Mouse (Mus musculus) forebrain, embryonic 14.5 days (tissue): ENCODE results near the gene Ppp1r26. TPM values are rescaled to one million over a fixed set of nuclear protein-coding genes. Genes with fewer than 3 reads are reported as not detected.

Experiments used
- ATAC-seq: fragments of 200-750 bp; cut with Nextera tagmentation; 2 replicates; pipeline ENCODE4 v1.8.0; 2017; ENCODE audit warnings: mild to moderate bottlenecking, moderate library complexity
- DNase-seq: peaks from one replicate; pipeline ENCODE4 v3.0.0-alpha.2; 2015; ENCODE audit warnings: low spot score
- H3K27ac ChIP-seq: fragments of 300-500 bp; sonication (generic); 2 replicates; pipeline ENCODE4 v1.5.1; 2014; ENCODE audit warnings: low read depth, mild to moderate bottlenecking, control low read depth, low read length, moderate library complexity
- H3K27me3 ChIP-seq: fragments of 300-500 bp; sonication (generic); replicated peaks from 2 replicates; pipeline ENCODE4 v1.6.1; 2014; ENCODE audit warnings: low read length, control low read depth, mixed read lengths; ENCODE audit not compliant: control insufficient read depth, insufficient read depth
- H3K36me3 ChIP-seq: fragments of 300-500 bp; sonication (generic); 2 replicates; pipeline ENCODE4 v1.6.1; 2014; ENCODE audit warnings: low read length, control low read depth; ENCODE audit not compliant: control insufficient read depth, insufficient read depth
- H3K4me1 ChIP-seq: fragments of 300-500 bp; sonication (generic); 2 replicates; pipeline ENCODE4 v1.6.1; 2014; ENCODE audit warnings: antibody characterized with exemption, low read length, control low read depth; ENCODE audit not compliant: control insufficient read depth, insufficient read depth
- H3K4me2 ChIP-seq: fragments of 300-500 bp; sonication (generic); 2 replicates; pipeline ENCODE4 v1.6.1; 2014; ENCODE audit warnings: mild to moderate bottlenecking, control low read depth, low read length
- H3K4me3 ChIP-seq: fragments of 300-500 bp; sonication (generic); 2 replicates; pipeline ENCODE4 v1.5.1; 2014; ENCODE audit warnings: low read depth, low read length, control low read depth
- H3K9ac ChIP-seq: fragments of 300-500 bp; sonication (generic); 2 replicates; pipeline ENCODE4 v1.6.1; 2014; ENCODE audit warnings: mild to moderate bottlenecking, low read length, control low read depth, moderate library complexity
- H3K9me3 ChIP-seq: fragments of 300-500 bp; sonication (generic); replicated peaks from 2 replicates; pipeline ENCODE4 v1.6.1; 2016; ENCODE audit warnings: low read length, control low read depth, mixed read lengths; ENCODE audit not compliant: control insufficient read depth
- WGBS: fragments of 180-500 bp; shearing (Covaris S2); extraction: QIAGEN DNeasy Blood & Tissue Kit; methylation state at CpG from one replicate; pipeline ENCODE4 v1.1.7; 2014; 5-methylcytosine and 5-hydroxymethylcytosine counted together
- polyA plus RNA-seq: library from polyadenylated mRNA; unstranded; fragments of >200 nt; fragmentation: Nextera tagmentation; extraction: Ambion mirVana; gene quantifications from 2 replicates; pipeline ENCODE4 v1.2.1, GENCODE M21; 2014

Gene Ppp1r26
- polyA plus RNA-seq = 4.6 and 5.6 TPM in 2 replicates

DNA sequence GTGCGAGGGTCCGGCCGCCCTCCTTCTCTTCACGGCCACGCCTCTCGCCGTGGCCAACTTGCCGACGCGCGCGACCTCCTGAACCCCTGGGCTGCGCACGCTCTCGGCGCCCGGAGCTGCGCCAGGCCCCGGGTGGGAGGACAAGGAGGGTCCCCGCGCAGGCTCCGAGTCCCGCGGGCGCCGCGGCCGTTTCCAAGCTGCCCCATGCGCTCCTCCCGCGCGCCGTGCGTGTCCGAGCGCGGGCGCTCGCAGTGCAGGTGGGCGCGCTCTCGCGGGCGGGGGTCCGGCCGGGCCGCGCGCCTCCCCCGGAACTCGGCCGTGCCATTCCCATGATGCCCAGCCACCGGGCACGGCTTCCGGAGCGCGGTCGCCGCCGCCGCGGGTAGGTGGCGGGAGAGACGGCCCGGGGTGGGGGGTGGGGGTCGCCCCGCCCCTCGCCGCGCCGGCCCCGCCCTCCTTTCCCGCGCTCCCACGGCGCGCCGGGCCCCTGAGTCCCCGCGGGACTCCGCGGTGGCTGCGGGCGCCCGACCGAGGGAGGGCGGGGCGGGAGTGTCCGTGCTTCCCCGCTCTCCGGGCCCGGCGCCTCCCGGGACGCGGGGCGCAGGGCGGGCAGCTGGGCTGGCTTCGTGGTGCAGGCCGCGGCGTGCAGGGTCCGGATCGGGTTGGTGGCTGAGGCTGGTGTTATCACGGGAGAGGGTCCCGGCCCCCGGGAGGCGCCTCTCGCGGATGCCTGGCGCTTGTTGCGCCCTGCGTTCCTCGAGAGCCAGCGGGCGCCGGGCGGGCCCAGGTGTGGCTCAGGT is at the start of gene Ppp1r26:
Gene Ppp1r26, plus strand, starts transcription at position 286 of the 800 bp plus-strand sequence.
- DNase-seq = peak; percentile 59
- peak; percentile 81 for ATAC-seq
- Histone ChIP-seq H3K27me3 (no peaks in the 10 kb centered on the region), H3K36me3 (peaks cover 19% of the 10 kb centered on the region), H3K4me3 (peak within 1 kb of the TSS; percentile 72), H3K9me3 (no peaks in the 10 kb centered on the region), H3K9ac (peak within 1 kb of the TSS; percentile 87), H3K27ac (peak within 1 kb of the TSS; percentile 65; the same call in 1 of the 2 replicates), H3K4me1 (peaks cover 9% of the 10 kb centered on the region), H3K4me2 (peak within 1 kb of the TSS; percentile 95)
- under 1% methylated on average over 85 of the region's 118 CpGs for WGBS

DNA sequence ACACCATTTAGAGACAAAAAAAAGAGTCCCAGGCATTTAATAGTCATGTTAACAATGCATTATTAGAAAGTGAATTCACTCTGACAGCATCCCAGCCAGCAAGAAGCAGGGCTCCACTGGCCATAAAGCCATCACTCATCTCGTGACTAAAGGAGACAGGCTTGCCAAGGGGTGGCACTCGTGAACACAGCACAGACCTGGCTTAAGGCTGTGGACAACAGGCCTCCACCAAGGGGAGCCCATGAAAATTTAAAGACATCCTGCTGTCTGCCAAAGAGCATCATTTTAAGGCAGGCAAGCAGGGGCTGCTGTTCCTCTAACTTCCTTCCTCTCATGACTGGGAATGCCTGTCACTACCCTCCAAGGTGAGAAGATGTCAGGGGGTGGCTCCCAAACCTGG is 49.7 kb upstream of the Ppp1r26 start:
- DNase-seq = no peak
- no peak overlapping the region for H3K9ac ChIP-seq
- WGBS = 37% methylated on average over 2 of the region's 2 CpGs
- H3K4me3 ChIP-seq = no peak overlapping the region
- no peaks in the 10 kb centered on the region for H3K36me3 ChIP-seq
- H3K9me3 ChIP-seq = no peaks in the 10 kb centered on the region
- H3K4me1 ChIP-seq = 0 out of 2 replicates have a peak, but pooled peaks cover 2% of the 10 kb centered on the region
- no peak for ATAC-seq
- no peaks in the 10 kb centered on the region for H3K27me3 ChIP-seq
- no peak overlapping the region for H3K27ac ChIP-seq
- H3K4me2 ChIP-seq = no peak overlapping the region

DNA sequence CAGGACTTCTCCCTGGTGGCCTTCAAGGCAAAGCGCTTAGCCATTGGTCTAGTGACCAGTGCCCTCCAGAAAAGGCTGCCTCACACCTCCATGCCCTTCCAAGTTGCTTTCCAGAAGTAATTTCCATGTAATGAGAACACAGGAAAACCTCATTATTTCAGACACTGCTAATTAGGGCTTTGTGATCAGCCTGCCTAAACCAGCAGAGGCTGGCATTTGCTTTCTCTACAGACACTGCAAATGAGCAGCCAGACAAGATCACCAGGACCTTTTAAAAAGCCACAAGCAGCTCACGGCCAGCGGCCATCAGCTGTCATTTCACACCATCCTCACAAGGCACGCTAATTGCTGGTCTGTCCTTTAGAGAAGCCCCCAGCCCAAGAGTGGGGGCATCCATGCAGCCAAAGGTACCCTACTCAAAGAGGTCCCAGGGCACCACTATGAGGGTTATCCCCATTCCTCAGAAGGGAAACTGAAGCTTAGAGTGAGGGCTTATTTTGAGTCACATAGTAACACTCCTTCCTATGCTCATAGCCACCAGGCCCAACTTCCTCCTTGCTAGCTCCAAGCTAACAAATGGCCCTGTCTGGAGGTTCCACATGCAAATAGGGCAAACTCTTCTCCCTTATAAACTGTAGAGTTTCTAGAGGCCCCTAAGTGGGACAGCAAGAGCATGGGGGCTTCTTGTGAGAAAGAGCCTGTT is 49.0 kb upstream of the Ppp1r26 start:
- WGBS = 37% methylated on average over 4 of the region's 4 CpGs
- H3K27ac ChIP-seq = no peak overlapping the region
- no peak for ATAC-seq

GRCm38 (mm10) chr2:28401647-28402046 is 45.0 kb upstream of the Ppp1r26 start:
- ATAC-seq (no peak), DNase-seq (no peak)
- Histone ChIP-seq H3K36me3 (no peaks in the 10 kb centered on the region), H3K27me3 (no peaks in the 10 kb centered on the region), H3K9me3 (no peaks in the 10 kb centered on the region), H3K27ac (no peak overlapping the region), H3K4me3 (no peak overlapping the region), H3K9ac (no peak overlapping the region), H3K4me2 (no peak overlapping the region), H3K4me1 (0 out of 2 replicates have a peak, but pooled peaks cover 2% of the 10 kb centered on the region)
- WGBS = 45% methylated on average over 11 of the region's 11 CpGs

More for the DNA sequence above, 49.0 kb upstream of the Ppp1r26 start:
- H3K9ac ChIP-seq = no peak overlapping the region
- H3K4me1 ChIP-seq = 0 out of 2 replicates have a peak, but pooled peaks cover 2% of the 10 kb centered on the region
- H3K36me3 ChIP-seq = no peaks in the 10 kb centered on the region
- no peaks in the 10 kb centered on the region for H3K27me3 ChIP-seq
- DNase-seq = peak; percentile 55
- H3K9me3 ChIP-seq = no peaks in the 10 kb centered on the region
- H3K4me2 ChIP-seq = no peak overlapping the region
- H3K4me3 ChIP-seq = no peak overlapping the region

- Histone ChIP-seq H3K9ac (no peak overlapping the region), H3K4me2 (no peak overlapping the region), H3K4me3 (no peak overlapping the region), H3K4me1 (no peaks in the 10 kb centered on the region), H3K27ac (no peak overlapping the region), H3K36me3 (no peaks in the 10 kb centered on the region), H3K27me3 (no peaks in the 10 kb centered on the region), H3K9me3 (no peaks in the 10 kb centered on the region)
- DNase-seq (no peak), ATAC-seq (no peak)
Measured at GRCm38 (mm10) chr2:28402128-28402527, 44.5 kb upstream of the Ppp1r26 start.

- no peaks in the 10 kb centered on the region for H3K27me3 ChIP-seq
- H3K9ac ChIP-seq = no peak overlapping the region
- H3K4me3 ChIP-seq = no peak overlapping the region
- WGBS = 72% methylated on average over 7 of the region's 7 CpGs
- H3K27ac ChIP-seq = no peak overlapping the region
- no peaks in the 10 kb centered on the region for H3K9me3 ChIP-seq
- ATAC-seq = no peak
- no peak for DNase-seq
- no peak overlapping the region for H3K4me2 ChIP-seq
- H3K36me3 ChIP-seq = no peaks in the 10 kb centered on the region
- H3K4me1 ChIP-seq = no peaks in the 10 kb centered on the region
Measured at GRCm38 (mm10) chr2:28407796-28408195, 38.8 kb upstream of the Ppp1r26 start.

- ATAC-seq = no peak
- DNase-seq = no peak
- Histone ChIP-seq H3K4me2 (no peak overlapping the region), H3K9ac (no peak overlapping the region), H3K9me3 (no peaks in the 10 kb centered on the region), H3K27ac (no peak overlapping the region), H3K4me1 (no peaks in the 10 kb centered on the region), H3K4me3 (no peak overlapping the region), H3K27me3 (no peaks in the 10 kb centered on the region), H3K36me3 (no peaks in the 10 kb centered on the region)
- WGBS = 88% methylated on average over 4 of the region's 4 CpGs
Measured at GRCm38 (mm10) chr2:28409144-28409543, 37.5 kb upstream of the Ppp1r26 start.

DNA sequence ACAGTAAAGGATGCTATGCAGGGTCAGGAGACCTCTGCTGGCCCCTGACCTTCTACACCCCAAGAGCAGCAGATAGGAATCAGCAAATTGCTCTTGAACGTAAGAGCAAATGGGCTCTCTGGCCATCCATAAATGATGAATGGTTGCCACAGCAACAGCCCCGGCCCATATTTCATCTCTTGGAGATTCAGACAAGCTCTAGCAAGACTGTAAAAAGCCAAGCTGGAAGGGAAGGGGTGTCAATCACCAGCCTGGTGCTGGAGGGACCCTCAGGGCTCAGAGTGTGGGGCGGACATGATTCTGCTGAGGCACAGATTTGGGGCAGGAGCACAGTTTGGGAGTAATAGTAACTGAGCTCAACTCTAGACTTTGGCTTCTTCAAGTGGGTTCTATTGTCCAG is 37.0 kb upstream of the Ppp1r26 start:
- Histone ChIP-seq H3K36me3 (no peaks in the 10 kb centered on the region), H3K4me3 (no peak overlapping the region), H3K9me3 (no peaks in the 10 kb centered on the region), H3K27me3 (no peaks in the 10 kb centered on the region), H3K27ac (no peak overlapping the region), H3K4me1 (no peaks in the 10 kb centered on the region), H3K9ac (no peak overlapping the region), H3K4me2 (no peak overlapping the region)
- DNase-seq (peak; percentile 29), ATAC-seq (no peak)
- WGBS = 72% methylated on average over 3 of the region's 3 CpGs

DNA sequence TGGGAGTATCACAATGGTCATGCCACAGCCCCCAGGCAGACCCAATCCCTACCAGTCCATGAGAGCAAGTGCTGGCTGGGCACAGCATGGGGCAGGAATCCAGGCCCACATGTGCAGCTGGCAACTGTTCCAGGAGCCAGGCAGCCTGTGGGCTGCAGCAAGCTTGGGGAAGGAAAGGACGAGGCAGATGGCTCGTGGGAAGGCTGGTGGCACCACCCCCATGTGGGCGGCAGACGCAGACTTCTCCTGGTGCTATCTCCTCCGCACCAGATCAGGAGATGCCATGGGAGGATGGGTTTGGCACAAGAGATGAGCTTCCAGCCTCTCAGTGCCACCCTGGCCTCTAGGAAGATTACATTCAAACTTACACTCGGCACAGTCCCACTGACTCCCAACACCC is 33.7 kb upstream of the Ppp1r26 start:
- peaks cover 14% of the 10 kb centered on the region for H3K4me1 ChIP-seq
- no peaks in the 10 kb centered on the region for H3K27me3 ChIP-seq
- H3K36me3 ChIP-seq = no peaks in the 10 kb centered on the region
- no peaks in the 10 kb centered on the region for H3K9me3 ChIP-seq
- no peak overlapping the region for H3K27ac ChIP-seq
- 73% methylated on average over 6 of the region's 6 CpGs for WGBS
- no peak overlapping the region for H3K4me3 ChIP-seq
- no peak overlapping the region for H3K4me2 ChIP-seq
- DNase-seq (no peak), ATAC-seq (no peak)
- H3K9ac ChIP-seq = no peak overlapping the region
